Mouse (Mus musculus) naive thymus-derived CD4-positive, alpha-beta T cell, adult 2 months (primary cell): ENCODE results near the gene Kncn.

ENCODE experiments used
- DNase-seq: peaks from one replicate; pipeline ENCODE4 v3.0.0-alpha.2; 2011; ENCODE audit warnings: low read depth

Gene Kncn

DNA sequence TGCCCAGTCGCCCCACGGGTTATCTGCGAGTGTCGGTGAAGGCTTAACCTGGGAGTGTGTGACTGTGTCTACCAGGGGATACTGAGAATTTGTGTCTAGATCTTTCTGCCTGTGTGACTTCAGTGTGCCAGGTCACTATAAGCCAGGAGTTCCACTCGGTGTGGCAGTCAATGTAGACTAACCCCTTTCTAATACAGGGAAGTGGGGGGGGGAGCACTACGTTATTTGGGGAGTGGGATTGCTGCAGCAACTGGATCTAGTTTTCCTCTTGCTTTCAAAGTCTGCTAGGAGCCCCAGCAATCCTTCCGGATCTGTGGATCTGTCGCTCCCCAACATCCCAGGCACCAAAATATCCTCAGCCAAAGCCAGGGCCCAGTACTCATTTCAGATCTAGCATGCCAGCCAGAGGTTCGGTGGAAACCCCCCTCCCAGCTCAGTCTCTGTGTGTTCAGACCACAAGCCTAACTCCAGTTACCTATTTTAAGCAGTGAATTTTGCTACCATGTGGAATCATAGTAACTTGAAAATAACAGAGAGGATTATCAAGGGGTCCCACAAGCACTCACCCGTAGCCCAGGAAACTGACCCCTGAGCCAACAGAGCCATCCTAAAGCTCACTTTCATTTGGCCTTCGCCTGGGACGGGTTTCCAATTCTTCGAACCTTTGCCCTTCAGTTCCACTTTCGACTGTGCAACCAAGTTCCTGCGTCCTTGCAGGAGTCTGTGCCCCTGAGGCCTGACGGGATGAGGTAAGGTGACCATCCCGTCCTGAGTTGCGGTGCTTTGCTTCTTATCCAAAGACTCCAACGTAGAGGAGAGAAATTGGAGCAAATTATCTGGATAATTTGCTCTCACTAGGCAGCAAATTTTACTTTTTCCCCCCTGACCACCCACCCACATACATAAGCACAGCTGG is 53.1 kb downstream of the Kncn start:
- DNase-seq, result no peak

DNA sequence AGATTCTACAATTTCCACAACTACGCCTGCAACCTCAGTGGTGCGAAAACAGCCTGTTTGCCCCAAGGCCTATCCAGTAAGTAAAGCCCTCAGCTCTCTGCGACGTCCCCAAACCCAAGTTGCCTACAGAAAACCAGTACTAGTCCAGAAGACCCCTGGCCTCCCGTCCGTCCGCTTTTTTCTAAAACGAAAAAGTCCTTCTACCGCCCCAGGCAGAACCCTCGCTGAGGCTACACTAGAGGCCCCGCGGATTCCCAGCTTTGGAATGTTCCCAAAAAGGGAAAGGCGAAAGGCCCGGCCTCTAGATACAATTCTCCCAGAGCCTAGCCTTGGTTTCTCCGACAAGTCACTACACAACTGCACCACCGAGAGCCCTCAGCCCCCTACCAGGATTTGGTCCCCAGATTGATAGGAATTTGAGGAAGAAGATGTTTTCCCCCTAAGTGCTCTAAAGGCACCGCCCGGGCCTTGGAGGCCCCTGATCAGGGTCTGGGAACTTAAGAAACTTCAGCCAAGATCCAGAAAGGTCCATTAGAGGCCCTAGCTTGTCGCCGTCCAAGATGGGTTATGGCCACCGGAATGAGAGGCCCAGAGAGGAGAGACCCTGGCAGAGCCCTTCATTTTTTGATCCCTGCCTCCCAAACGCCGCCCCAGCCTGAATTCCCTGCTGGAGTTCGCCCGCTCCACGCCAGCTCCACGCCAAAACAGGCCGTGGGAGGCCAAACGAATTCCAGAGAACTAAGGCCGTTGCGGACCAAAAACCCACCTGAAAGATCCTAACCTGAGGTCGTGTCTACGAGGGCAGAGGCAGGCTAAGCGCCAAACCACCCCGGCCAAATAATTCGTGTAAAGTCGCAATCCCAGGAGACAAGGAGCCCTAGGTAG is 54.3 kb downstream of the Kncn start:
- no peak for DNase-seq
